Mouse (Mus musculus): ENCODE measurements around the gene Plekhg1. TPM values are rescaled to one million over a fixed set of nuclear protein-coding genes. Genes with fewer than 3 reads are reported as not detected.

The Plekhg1 gene
- total RNA-seq (2012; rRNA removed) (0.68 and 0.84 TPM in 2 replicates), total RNA-seq (2014; rRNA removed) (0.60 and 0.65 TPM in 2 replicates), polyA plus RNA-seq (2012; ENCODE audit: insufficient read length, low read depth) (0.97 and 1.1 TPM in 2 replicates)

DNA sequence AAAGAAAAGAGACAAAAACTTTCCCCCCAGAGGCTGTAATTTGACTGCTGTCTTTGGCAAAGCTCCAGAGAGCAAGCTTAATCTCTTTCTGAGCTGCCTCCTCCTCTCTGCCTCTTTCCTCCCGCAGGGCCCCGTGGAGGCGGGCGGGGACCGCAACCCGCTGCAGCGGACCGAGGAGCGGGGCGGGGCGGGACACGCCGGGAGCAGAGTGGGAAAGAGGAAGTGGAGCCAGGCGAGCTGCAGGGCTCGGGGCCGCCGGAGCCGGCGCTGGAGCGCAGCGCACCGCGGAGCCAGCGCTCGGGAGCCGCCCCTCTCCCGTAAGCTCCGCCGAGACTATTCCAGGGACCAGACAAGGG is at the start of gene Plekhg1:
Gene Plekhg1, plus strand, starts transcription at position 217 of the 356 bp plus-strand sequence.
- no peak for DNase-seq (ENCODE audit: extremely low read depth)
- no peak for TF ChIP-seq BHLHE40 (IDR thresholded peaks at IDR 0.05; ENCODE audit: low read depth, low read length)
- no peak for TF ChIP-seq SMC3 (IDR thresholded peaks at IDR 0.05; ENCODE audit: low read depth, low read length)
- TF ChIP-seq PAX5 (IDR thresholded peaks at IDR 0.05; ENCODE audit: low read length) = no peak
- no peak for TF ChIP-seq RCOR1 (conservative IDR thresholded peaks at IDR 0.05; ENCODE audit: low read depth, low read length)
- TF ChIP-seq ELF1 (IDR thresholded peaks at IDR 0.05; ENCODE audit: low read depth, low read length) = no peak
- TF ChIP-seq MXI1 (IDR thresholded peaks at IDR 0.05; ENCODE audit: low read depth, low read length) = no peak
- no peak for TF ChIP-seq CHD1 (IDR thresholded peaks at IDR 0.05; ENCODE audit: low read depth, low read length)
- no peak for TF ChIP-seq SIN3A (IDR thresholded peaks at IDR 0.05; ENCODE audit: low read length)
- TF ChIP-seq CHD2 (IDR thresholded peaks at IDR 0.05; ENCODE audit: low read length) = no peak
- TF ChIP-seq IRF4 (IDR thresholded peaks at IDR 0.05; ENCODE audit: low read depth, low read length) = no peak
- TF ChIP-seq HCFC1 (IDR thresholded peaks at IDR 0.05; ENCODE audit: low read depth, low read length) = no peak
- TF ChIP-seq USF2 (conservative IDR thresholded peaks at IDR 0.05; ENCODE audit: low read depth, low read length) = no peak
- TF ChIP-seq MAFK (IDR thresholded peaks at IDR 0.05; ENCODE audit: insufficient replicate concordance, low read length) = no peak
- no peak for TF ChIP-seq MEF2A (IDR thresholded peaks at IDR 0.05; ENCODE audit: borderline replicate concordance, low read depth, low read length)
- TF ChIP-seq CTCF (conservative IDR thresholded peaks at IDR 0.05 in 1 of 2, IDR thresholded peaks at IDR 0.05 in 1 of 2; ENCODE audit: low read depth in 2 of 2, low read length in 2 of 2) = no peak
- TF ChIP-seq UBTF (IDR thresholded peaks at IDR 0.05; ENCODE audit: low read depth, low read length) = no peak
- Histone ChIP-seq H3K4me3 (replicated peaks in 1 of 3; ENCODE audit: low read depth in 2 of 3, low read length in 2 of 3, poor library complexity in 1 of 3) (no peak within 1 kb of the TSS), H3K27me3 (replicated peaks) (no peaks in the 10 kb centered on the region), H3K4me2 (ENCODE audit: insufficient read depth, low read depth, poor library complexity, severe bottlenecking) (no peak within 1 kb of the TSS), H3K36me3 (replicated peaks in 1 of 2; ENCODE audit: control insufficient read depth in 1 of 2, insufficient read depth in 1 of 2, low read length in 1 of 2) (no peaks in the 10 kb centered on the region), H3K9ac (ENCODE audit: insufficient read depth, low read depth) (no peak within 1 kb of the TSS), H3K9me3 (replicated peaks; ENCODE audit: low read length) (peaks cover 7% of the 10 kb centered on the region), H3K4me1 (ENCODE audit: control insufficient read depth in 1 of 2, insufficient read depth in 2 of 2) (no peaks in the 10 kb centered on the region), H3K79me2 (replicated peaks; ENCODE audit: control insufficient read depth, extremely low read depth, insufficient read depth, poor library complexity, severe bottlenecking) (no peaks in the 10 kb centered on the region), H3K27ac (ENCODE audit: insufficient read depth, low read depth) (no peak within 1 kb of the TSS)
- in situ Hi-C loops (cut with MboI; ENCODE audit: low pct_ligation_motif_present, low pct_unique_long_range_greater_than_20kb, low sequenced_read_pairs) (no loop called here), dilution Hi-C loops (cut with MboI; ENCODE audit: extremely low pct_ligation_motif_present, extremely low pct_unique_long_range_greater_than_20kb, low sequenced_read_pairs) (no loop called here)

DNA sequence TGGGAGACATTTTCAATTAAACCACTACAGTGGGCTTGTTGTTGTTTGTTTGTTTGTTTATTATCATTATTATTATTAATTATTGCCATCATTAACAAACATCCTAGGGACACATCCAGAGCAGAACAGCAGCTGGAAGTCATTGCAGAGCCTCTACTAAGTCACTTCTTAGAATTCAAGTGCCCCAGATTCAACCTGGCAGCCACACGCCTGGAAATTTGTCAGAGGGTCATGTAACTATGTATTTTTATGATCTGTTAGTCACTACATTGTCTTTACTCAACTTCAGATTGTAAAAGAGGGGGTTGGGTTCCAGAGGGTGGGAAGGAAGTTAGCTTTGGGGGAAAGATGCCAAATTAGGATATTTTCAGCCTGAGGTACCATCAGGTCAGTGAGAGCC is 47.4 kb upstream of the Plekhg1 start:
- H3K9ac ChIP-seq (ENCODE audit: insufficient read depth, low read depth) = no peak overlapping the region
- H3K4me2 ChIP-seq (ENCODE audit: insufficient read depth, low read depth, poor library complexity, severe bottlenecking) = no peak overlapping the region
- H3K79me2 ChIP-seq (replicated peaks; ENCODE audit: control insufficient read depth, extremely low read depth, insufficient read depth, poor library complexity, severe bottlenecking) = no peaks in the 10 kb centered on the region
- H3K9me3 ChIP-seq (replicated peaks; ENCODE audit: low read length) = no peaks in the 10 kb centered on the region
- H3K36me3 ChIP-seq (replicated peaks in 1 of 2; ENCODE audit: control insufficient read depth in 1 of 2, insufficient read depth in 1 of 2, low read length in 1 of 2) = no peaks in the 10 kb centered on the region
- no peaks in the 10 kb centered on the region for H3K4me1 ChIP-seq (ENCODE audit: control insufficient read depth in 1 of 2, insufficient read depth in 2 of 2)
- DNase-seq (ENCODE audit: extremely low read depth) = no peak
- H3K4me3 ChIP-seq (replicated peaks in 1 of 3; ENCODE audit: low read depth in 2 of 3, low read length in 2 of 3, poor library complexity in 1 of 3) = no peak overlapping the region
- no peaks in the 10 kb centered on the region for H3K27me3 ChIP-seq (replicated peaks)
- no peak for TF ChIP-seq MAFK (IDR thresholded peaks at IDR 0.05; ENCODE audit: insufficient replicate concordance, low read length)
- no peak for TF ChIP-seq EP300 (IDR thresholded peaks at IDR 0.05; ENCODE audit: low read length)
- TF ChIP-seq JUN (IDR thresholded peaks at IDR 0.05; ENCODE audit: insufficient read depth, low read depth, low read length) = no peak
- TF ChIP-seq JUND (conservative IDR thresholded peaks at IDR 0.05; ENCODE audit: low read depth, low read length) = no peak
- no peak for TF ChIP-seq E2F4 (IDR thresholded peaks at IDR 0.05; ENCODE audit: insufficient replicate concordance, low read depth, low read length)
- no peak for TF ChIP-seq GABPA (IDR thresholded peaks at IDR 0.05; ENCODE audit: insufficient replicate concordance, low read depth, low read length)
- no peak for TF ChIP-seq RAD21 (IDR thresholded peaks at IDR 0.05; ENCODE audit: low read depth, low read length)
- no peak for TF ChIP-seq ZNF384 (IDR thresholded peaks at IDR 0.05; ENCODE audit: low read depth, low read length)
- no peak for TF ChIP-seq MEF2A (IDR thresholded peaks at IDR 0.05; ENCODE audit: borderline replicate concordance, low read depth, low read length)
- TF ChIP-seq PAX5 (IDR thresholded peaks at IDR 0.05; ENCODE audit: low read length) = no peak
- TF ChIP-seq IRF4 (IDR thresholded peaks at IDR 0.05; ENCODE audit: low read depth, low read length) = no peak
- no peak for TF ChIP-seq ZC3H11A (IDR thresholded peaks at IDR 0.05; ENCODE audit: low read depth, low read length)
- no peak for TF ChIP-seq CTCF (conservative IDR thresholded peaks at IDR 0.05 in 1 of 2, IDR thresholded peaks at IDR 0.05 in 1 of 2; ENCODE audit: low read depth in 2 of 2, low read length in 2 of 2)
- TF ChIP-seq ZKSCAN1 (IDR thresholded peaks at IDR 0.05; ENCODE audit: borderline replicate concordance, low read depth, low read length) = no peak
- no peak for TF ChIP-seq MXI1 (IDR thresholded peaks at IDR 0.05; ENCODE audit: low read depth, low read length)
- no peak for TF ChIP-seq SMC3 (IDR thresholded peaks at IDR 0.05; ENCODE audit: low read depth, low read length)
- no peak for TF ChIP-seq ZMIZ1 (IDR thresholded peaks at IDR 0.05; ENCODE audit: low read depth, low read length)
- H3K27ac ChIP-seq (ENCODE audit: insufficient read depth, low read depth) = no peak overlapping the region
- in situ Hi-C loops (cut with MboI; ENCODE audit: low pct_ligation_motif_present, low pct_unique_long_range_greater_than_20kb, low sequenced_read_pairs) = no loop called here
- dilution Hi-C loops (cut with MboI; ENCODE audit: extremely low pct_ligation_motif_present, extremely low pct_unique_long_range_greater_than_20kb, low sequenced_read_pairs) = no loop called here
